Mouse (Mus musculus) brown adipose tissue, adult 24 weeks (tissue): ENCODE measurements around the gene Impg1. TPM values are rescaled to one million over a fixed set of nuclear protein-coding genes. Genes with fewer than 3 reads are reported as not detected.

ENCODE experiments used
- H3K27ac ChIP-seq: fragments of 200-500 bp; replicated peaks from 2 replicates; pipeline ENCODE4 v1.5.1; 2012; ENCODE audit warnings: low read depth, mild to moderate bottlenecking, low read length
- H3K4me1 ChIP-seq: fragments of 200-500 bp; 2 replicates; pipeline ENCODE4 v1.6.1; 2012; ENCODE audit warnings: low read length, mixed read lengths; ENCODE audit not compliant: control insufficient read depth, insufficient read depth, insufficient read length
- H3K4me3 ChIP-seq: fragments of 200-500 bp; 2 replicates; pipeline ENCODE4 v1.5.1; 2012; ENCODE audit warnings: low read depth, mild to moderate bottlenecking, low read length, moderate library complexity; ENCODE audit not compliant: insufficient read depth
- polyA plus RNA-seq: library from polyadenylated mRNA; stranded (reverse); fragments of >200 nt; gene quantifications from 2 replicates; pipeline ENCODE4 v1.2.4, GENCODE M21; 2012; ENCODE audit not compliant: missing spikeins, insufficient read depth, insufficient read length

The Impg1 gene
- polyA plus RNA-seq, 1 experiment: not detected

DNA sequence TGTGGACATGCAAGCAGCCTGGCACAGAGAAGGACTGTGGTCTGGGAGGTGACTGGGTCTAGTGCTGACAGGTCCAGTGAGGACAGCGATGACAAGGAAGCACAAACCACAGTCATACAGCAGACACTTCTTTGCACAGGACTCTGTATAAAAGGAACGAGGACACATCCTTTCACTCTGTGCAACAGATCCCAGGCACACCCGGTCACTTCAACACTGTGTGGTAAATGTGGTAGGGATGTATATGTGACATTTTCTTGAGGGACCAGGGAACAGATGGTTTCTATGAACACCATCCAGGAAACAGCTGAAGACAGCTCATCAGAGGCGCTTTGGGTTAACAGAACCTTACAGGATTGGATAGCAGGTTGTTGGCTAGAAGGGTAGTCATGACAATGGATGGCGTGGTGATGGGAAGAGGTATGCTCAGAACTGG, 92.0 kb downstream of the Impg1 start:
- no peaks in the 10 kb centered on the region for H3K4me1 ChIP-seq
- no peak overlapping the region for H3K4me3 ChIP-seq
- H3K27ac ChIP-seq: no peak overlapping the region

DNA sequence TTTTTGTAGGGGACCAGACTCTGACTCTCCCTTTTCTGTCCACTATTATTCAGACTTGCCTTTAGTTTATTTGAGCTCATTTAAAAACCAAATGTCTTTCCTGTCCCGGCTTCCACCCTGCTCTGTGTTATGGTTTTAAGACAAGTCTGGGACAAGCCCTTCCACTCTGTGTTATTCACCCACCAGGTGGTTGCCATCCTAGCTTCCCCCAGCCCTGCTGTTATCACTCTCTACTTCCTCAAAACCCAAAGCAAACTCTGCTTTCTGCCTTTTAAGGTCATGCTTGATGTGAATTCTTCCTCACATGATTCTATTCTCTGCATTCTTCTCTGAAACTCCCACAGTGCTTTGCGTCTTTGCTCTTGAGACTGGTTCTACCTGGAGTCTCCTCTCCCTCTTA, 96.6 kb downstream of the Impg1 start:
- Histone ChIP-seq H3K4me1 (no peaks in the 10 kb centered on the region), H3K4me3 (no peak overlapping the region), H3K27ac (no peak overlapping the region)

GRCm38 (mm10) chr9:80367520-80368204, 97.6 kb downstream of the Impg1 start:
- H3K27ac ChIP-seq: no peak overlapping the region
- no peak overlapping the region for H3K4me3 ChIP-seq
- no peaks in the 10 kb centered on the region for H3K4me1 ChIP-seq

GRCm38 (mm10) chr9:80360063-80360462, 105.2 kb downstream of the Impg1 start:
- H3K27ac ChIP-seq: no peak overlapping the region
- no peak overlapping the region for H3K4me3 ChIP-seq
- H3K4me1 ChIP-seq: no peaks in the 10 kb centered on the region

- no peaks in the 10 kb centered on the region for H3K4me1 ChIP-seq
- H3K27ac ChIP-seq: no peak overlapping the region
- no peak overlapping the region for H3K4me3 ChIP-seq
These were observed 113.5 kb downstream of the Impg1 start for GRCm38 (mm10) chr9:80351678-80352331.

DNA sequence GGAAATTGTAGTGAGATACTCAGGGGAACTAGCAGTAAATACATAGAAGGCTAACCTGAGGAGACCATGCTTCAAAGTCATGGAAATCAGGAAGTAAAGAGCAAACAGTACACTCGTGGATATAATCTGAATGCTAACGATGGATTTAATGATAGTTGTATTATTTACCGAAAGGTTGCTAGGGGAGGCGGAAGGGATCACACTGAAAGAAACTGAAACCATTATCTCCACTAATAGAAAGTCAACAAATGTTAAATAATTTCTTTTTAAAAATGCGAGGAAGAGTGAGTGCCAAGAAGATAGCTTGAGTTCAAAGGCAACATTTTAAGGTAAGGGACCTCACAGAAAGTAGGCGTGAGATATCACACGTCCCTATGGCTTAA, 114.0 kb downstream of the Impg1 start:
- H3K27ac ChIP-seq: no peak overlapping the region
- no peak overlapping the region for H3K4me3 ChIP-seq
- H3K4me1 ChIP-seq: no peaks in the 10 kb centered on the region

- H3K27ac ChIP-seq: no peak overlapping the region
- no peaks in the 10 kb centered on the region for H3K4me1 ChIP-seq
- no peak overlapping the region for H3K4me3 ChIP-seq
These were observed 120.8 kb downstream of the Impg1 start for GRCm38 (mm10) chr9:80344451-80345000.

- Histone ChIP-seq H3K4me3 (no peak overlapping the region), H3K27ac (no peak overlapping the region), H3K4me1 (no peaks in the 10 kb centered on the region)
These were observed 122.8 kb downstream of the Impg1 start for GRCm38 (mm10) chr9:80342520-80342919.

- Histone ChIP-seq H3K4me3 (no peak overlapping the region), H3K4me1 (no peaks in the 10 kb centered on the region), H3K27ac (no peak overlapping the region)
These were observed 123.5 kb downstream of the Impg1 start for GRCm38 (mm10) chr9:80341756-80342155.

- H3K4me1 ChIP-seq: no peaks in the 10 kb centered on the region
- no peak overlapping the region for H3K4me3 ChIP-seq
- no peak overlapping the region for H3K27ac ChIP-seq
These were observed 124.4 kb downstream of the Impg1 start for GRCm38 (mm10) chr9:80340927-80341326.

DNA sequence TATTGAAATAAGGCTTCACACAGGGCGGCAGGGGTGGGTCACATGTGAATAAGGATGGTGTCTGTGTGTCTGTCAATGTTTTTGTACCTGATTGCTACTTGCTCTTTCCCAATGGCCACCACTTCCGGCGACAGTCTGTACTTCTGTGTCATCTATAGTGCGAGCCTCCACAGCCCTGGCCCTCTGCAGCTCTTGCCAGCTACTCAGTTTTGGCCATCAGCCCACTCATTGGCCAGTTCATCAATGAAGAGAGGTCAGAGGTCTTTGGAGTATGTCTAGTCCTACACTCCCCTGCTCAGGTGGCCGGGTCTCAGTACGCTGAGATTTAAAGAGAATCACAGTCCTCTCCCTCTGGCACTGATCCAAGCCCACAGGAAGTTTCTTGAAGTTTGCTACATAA, 127.3 kb downstream of the Impg1 start:
- H3K4me1 ChIP-seq: no peaks in the 10 kb centered on the region
- no peak overlapping the region for H3K4me3 ChIP-seq
- no peak overlapping the region for H3K27ac ChIP-seq

- H3K4me3 ChIP-seq: no peak overlapping the region
- H3K4me1 ChIP-seq: no peaks in the 10 kb centered on the region
- no peak overlapping the region for H3K27ac ChIP-seq
These were observed 129.5 kb downstream of the Impg1 start for GRCm38 (mm10) chr9:80335660-80336357.

DNA sequence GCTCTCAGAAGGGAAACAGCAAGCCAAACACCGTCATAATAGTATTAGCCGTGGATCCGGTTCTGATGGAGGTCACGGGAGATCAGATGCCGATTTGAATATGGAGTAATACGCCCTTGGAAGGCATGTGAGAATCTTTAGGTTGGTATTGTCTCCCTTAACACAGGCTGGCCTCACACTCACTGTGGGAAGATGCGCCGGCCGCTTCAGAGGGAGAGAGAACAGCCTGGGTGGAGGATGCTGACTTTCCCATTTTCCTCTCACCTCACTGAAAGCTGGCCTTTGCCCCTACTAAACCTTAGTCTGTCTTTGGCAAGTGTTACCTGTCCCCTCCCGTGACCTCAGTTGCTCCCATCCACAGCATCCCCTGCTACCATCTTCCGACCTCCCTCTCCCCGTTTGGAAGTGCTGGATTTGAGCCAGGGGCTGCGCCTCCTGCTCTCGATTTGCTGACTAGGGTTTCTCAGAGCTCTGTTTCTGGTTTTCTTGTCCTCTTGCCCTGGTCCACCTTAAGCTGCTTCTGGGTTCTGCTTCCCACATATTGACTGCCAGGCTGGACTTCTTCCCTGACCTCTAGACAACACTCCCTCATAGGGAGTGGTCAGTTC, 131.2 kb downstream of the Impg1 start:
- Histone ChIP-seq H3K27ac (no peak overlapping the region), H3K4me3 (no peak overlapping the region), H3K4me1 (no peaks in the 10 kb centered on the region)

GRCm38 (mm10) chr9:80333466-80333865, 131.8 kb downstream of the Impg1 start:
- no peaks in the 10 kb centered on the region for H3K4me1 ChIP-seq
- no peak overlapping the region for H3K27ac ChIP-seq

GRCm38 (mm10) chr9:80332153-80332552, 133.1 kb downstream of the Impg1 start:
- Histone ChIP-seq H3K4me1 (no peaks in the 10 kb centered on the region), H3K27ac (no peak overlapping the region), H3K4me3 (no peak overlapping the region)

More at GRCm38 (mm10) chr9:80333466-80333865, 131.8 kb downstream of the Impg1 start:
- no peak overlapping the region for H3K4me3 ChIP-seq
